Comparison of ENCODE assay signal across 7 mouse cellular contexts in the genomic region with DNA sequence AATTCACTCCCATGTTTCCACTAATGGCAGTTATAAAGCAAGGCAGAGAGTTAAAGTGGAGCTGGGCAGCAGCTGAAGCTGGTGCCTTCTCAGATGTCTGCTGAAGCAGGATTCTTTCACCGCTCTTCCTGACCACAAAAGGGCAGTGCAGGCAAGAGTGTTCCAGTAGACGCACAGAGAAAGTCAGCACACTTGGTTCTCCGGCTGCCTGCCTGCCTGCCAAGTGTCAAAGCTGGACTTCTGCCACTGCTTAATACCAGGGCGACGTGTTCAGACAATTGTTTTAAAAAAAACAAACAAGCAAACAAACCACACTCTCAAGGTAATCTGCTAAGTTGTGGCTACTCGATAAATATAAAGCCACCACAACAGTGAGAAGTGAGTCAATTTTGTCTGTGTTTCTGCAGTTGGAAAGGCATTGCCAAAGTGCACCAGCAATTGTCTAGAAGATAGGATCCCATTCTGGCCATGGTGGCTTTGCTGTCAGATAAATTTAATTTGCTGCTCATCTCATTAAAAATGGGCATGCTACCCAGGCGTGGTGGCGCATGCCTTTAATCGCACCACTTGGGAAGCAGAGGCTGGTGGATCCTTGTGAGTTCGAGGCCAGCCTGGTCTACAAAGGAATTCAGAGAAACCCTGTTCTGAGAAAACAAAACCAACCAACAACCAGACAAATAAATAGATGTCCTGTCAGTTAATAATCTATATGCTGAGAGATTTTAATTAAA.
DNase-seq lines count a peak whose midpoint lies in the region; ATAC-seq and TF ChIP-seq lines count a peak whose summit lies in the region.

No protein-coding gene starts in this region.

- H3K9ac ChIP-seq in forebrain, postnatal 0 days: no peak overlapping the region
- H3K9ac ChIP-seq in midbrain, embryonic 13.5 days (replicated peaks): no peak overlapping the region

- H3K4me3 ChIP-seq in forebrain, postnatal 0 days (ENCODE audit: low read depth, low read length): no peak overlapping the region
- H3K4me3 ChIP-seq in midbrain, embryonic 13.5 days (replicated peaks): no peak overlapping the region

- TF ChIP-seq CTCF in forebrain, postnatal 0 days (IDR thresholded peaks at IDR 0.05; ENCODE audit: low read depth): peak; percentile 26; the same call in 1 of the 2 replicates

- no peak overlapping the region for H3K27ac ChIP-seq in forebrain, postnatal 0 days (ENCODE audit: low read depth, low read length)
- H3K27ac ChIP-seq in midbrain, embryonic 13.5 days: no peak overlapping the region

- no peak overlapping the region for H3K4me2 ChIP-seq in forebrain, postnatal 0 days (ENCODE audit: low read depth)
- H3K4me2 ChIP-seq in midbrain, embryonic 13.5 days (replicated peaks): no peak overlapping the region

- H3K4me1 ChIP-seq in forebrain, postnatal 0 days (ENCODE audit: insufficient read depth): no peaks in the 10 kb centered on the region
- 0 out of 2 replicates have a peak, but pooled peaks cover 7% of the 10 kb centered on the region for H3K4me1 ChIP-seq in midbrain, embryonic 13.5 days (replicated peaks)

- H3K27me3 ChIP-seq in forebrain, postnatal 0 days (ENCODE audit: insufficient read depth, low read length): no peaks in the 10 kb centered on the region
- H3K27me3 ChIP-seq in midbrain, embryonic 13.5 days: no peaks in the 10 kb centered on the region

- no peaks in the 10 kb centered on the region for H3K9me3 ChIP-seq in forebrain, postnatal 0 days (ENCODE audit: low read length)
- no peaks in the 10 kb centered on the region for H3K9me3 ChIP-seq in midbrain, embryonic 13.5 days

- intact Hi-C loops in left cerebral cortex, postnatal 4 days (cut with DNase I): no loop called here

- peak; percentile 34; the same call in 1 of the 2 replicates for ATAC-seq in forebrain, postnatal 0 days
- ATAC-seq in midbrain, embryonic 13.5 days: no peak

- 41% methylated on average over 10 of the region's 10 CpGs for WGBS in forebrain, postnatal 0 days
- WGBS in midbrain, embryonic 13.5 days: 73% methylated on average over 10 of the region's 10 CpGs

- DNase-seq in left cerebral cortex, postnatal 4 days: peak; percentile 58
- no peak for DNase-seq in left cerebral cortex, adult 11 months (ENCODE audit: low spot score)
- DNase-seq in embryo, embryonic 11 days: peak; percentile 36
- peak; percentile 36 for DNase-seq in forebrain, postnatal 0 days
- peak; percentile 58 for DNase-seq in kidney, adult 9 months
- DNase-seq in thymus, postnatal 10 days (ENCODE audit: low spot score in 2 of 2): no peak

- no peaks in the 10 kb centered on the region for H3K36me3 ChIP-seq in forebrain, postnatal 0 days (ENCODE audit: insufficient read depth)
- no peaks in the 10 kb centered on the region for H3K36me3 ChIP-seq in midbrain, embryonic 13.5 days

Comparison
In these comparisons a context has a peak if more than half of its experiments do, and no peak if none do; other contexts are left out.
1. DNase-seq: peak in left cerebral cortex, postnatal 4 days (single experiment), embryo, embryonic 11 days (single experiment), forebrain, postnatal 0 days (single experiment) and kidney, adult 9 months (single experiment); none in left cerebral cortex, adult 11 months (single experiment) and thymus, postnatal 10 days (0 of 2).